Mouse (Mus musculus) spleen, postnatal 4 days (tissue): ENCODE results near the gene Oaz2.

Source experiments
- DNase-seq, 2 experiments: peaks; one replicate each; pipeline ENCODE4 v3.0.0; 2022; ENCODE audit warnings: low spot score in 2 of 2

The Oaz2 gene

DNA sequence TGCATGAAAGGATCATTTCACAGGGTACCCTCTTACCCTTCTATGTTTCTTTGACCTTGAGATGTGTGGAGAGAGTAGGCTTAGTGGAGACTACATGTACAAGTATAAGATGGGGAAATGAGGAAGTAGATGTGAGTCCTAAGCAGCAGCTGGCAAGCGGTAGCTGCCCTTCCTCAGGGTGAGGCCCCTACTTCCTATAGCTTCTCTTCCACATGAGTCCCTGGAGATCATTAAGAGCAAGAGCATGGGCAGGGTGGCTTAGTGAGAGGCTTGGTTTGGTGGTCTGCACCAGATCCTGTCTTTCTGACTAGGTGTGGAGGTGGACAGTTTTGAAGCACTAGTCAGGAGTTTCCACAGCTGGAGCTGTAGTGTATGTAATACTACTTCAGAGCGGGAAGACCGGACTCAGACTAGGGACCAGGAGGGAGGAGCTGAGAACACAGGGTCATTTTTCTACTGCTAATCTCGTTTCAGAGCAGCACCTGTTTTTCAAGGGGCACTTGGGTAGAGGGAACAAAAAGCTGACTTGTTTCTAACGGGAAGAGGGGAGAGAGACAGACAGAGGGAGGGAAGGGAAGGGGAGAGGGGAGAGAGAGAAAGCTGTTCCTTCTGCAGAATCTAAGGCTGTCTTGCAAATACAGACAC, 25.3 kb downstream of the Oaz2 start:
- no peak for DNase-seq

DNA sequence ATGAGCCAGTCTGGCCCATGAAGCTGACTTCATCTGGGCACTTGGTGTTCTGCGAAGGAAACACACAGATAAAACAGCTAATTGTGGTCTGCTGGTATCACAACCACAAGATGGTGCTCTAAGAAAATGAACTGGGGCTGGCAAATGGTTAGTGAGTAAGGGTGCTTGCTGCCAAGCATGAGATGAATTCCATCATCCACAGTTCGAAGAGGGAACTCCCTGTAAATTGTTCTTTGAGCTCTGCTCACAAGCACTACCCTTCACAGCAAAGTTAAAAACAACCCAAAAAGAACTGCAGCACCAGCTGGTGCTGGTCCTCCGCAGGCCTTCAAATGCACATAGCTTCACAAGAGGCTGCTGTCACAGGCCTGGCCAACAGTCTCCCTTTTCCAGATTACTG, 27.8 kb downstream of the Oaz2 start:
- no peak for DNase-seq

DNA sequence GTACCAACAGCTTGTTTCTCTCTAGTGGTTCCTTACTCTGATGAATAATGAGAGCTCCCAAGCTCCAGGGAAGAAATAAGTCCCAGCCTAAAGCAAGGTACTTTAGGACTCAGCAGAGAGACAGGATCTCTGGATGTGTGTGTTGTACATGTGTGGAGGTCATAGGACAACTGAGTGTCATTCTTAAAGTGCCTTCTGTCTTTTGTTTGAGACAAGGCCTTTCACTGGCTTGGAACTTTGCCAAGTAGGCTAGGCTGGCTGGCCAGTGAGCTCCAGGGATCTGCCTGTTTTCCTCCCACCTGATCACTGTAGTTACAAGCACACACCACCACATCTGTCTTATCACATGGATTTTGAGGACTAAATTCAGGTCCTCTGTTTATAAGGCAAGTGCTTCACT, 28.5 kb downstream of the Oaz2 start:
- DNase-seq, result no peak

DNA sequence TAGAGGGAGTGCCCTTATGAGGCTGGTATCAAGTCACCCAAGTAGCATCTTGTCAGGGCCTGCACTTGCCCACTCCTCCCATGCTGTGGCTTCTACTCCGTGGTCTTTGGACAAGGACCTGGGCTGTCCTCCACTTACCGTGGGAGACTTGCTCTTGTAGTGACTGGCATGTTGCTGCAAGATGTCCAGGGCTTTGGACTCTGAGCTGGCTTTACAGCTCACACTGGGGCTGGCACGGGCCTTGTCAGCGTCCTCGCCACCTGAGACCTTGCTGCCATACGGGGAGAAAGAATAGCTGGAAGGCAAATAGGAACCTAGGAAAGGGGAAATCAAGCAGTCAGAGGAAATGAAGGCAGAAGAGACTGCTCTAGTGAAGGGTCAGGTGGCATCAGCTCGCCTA, 29.6 kb downstream of the Oaz2 start:
- DNase-seq, result no peak

DNA sequence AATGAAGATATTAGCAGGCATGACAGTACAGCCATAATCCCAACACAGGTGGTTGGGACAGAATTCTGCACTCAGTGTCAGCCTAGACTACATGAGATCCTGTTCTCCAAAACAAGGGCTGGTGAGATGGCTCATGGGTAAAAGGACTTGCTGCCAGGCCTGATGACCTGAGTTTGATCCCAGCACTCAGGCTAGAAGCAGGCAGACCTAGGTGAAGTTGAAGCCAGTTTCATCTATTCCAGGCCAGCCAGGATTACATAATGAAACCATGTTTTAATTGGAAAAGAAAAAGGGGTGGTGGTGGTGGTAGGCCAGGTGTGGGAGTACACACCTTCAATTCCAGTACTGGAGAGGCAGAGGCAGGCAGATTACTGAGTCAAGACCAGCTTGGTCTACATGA, 30.2 kb downstream of the Oaz2 start:
- DNase-seq, result no peak

DNA sequence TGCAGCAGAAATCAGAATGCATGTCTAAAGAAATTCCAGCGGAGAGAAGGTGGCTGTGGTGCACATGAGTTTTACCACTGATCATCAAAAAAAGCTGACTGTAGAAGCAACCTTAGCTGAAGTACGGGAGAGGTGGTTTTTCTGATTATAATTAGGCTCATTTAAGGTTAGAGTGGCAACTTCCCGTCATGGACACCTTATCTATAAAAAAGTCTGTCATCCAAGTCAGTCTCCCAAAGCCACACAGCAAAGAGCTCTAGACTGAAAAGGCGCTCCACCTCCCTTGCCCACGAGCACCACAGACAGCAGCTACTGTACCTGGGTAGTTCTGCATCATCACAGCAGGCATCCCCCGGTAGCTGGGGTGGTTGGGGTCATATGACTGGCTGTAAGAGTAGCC, 32.7 kb downstream of the Oaz2 start:
- no peak for DNase-seq

DNA sequence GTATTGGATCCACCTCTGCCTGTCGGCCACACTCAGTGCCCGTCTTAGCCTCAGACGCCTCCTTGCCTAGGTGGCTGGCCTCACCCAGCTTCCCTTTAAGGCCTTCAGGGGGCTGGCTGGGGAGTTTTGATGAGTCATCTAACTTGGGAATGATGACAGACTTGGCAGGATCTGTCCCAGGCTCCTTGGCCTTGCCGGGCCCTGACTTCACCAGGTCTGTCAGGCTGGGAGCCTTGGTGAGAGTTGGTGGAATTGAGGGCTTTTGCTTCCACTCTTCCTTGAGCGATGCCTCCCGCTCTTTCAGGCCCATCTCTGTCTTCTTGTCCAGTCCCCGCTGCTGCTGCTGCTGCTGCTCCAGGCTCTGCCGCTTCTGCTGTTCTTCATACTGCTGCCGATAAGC, 34.5 kb downstream of the Oaz2 start:
- DNase-seq, result no peak

DNA sequence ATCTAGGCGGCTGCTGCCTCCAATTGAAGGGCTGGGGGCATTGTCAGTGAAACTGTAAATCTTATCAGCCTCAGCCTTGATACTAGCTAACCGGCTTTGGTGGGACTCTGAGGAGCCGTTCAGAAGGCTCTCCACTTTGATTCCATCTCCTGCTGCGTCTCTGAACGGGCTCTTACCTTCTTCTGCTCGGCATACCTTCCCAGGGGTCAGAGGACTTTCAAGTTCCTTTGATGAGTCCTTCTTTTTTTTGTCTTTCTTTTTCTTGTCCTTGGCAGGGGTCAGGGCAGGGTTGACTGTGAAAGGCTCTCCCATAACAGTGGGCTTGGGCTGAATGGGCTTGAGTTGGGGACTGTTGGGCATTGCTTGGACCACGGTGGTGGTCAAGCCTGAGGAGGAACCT, 35.4 kb downstream of the Oaz2 start:
- no peak for DNase-seq

DNA sequence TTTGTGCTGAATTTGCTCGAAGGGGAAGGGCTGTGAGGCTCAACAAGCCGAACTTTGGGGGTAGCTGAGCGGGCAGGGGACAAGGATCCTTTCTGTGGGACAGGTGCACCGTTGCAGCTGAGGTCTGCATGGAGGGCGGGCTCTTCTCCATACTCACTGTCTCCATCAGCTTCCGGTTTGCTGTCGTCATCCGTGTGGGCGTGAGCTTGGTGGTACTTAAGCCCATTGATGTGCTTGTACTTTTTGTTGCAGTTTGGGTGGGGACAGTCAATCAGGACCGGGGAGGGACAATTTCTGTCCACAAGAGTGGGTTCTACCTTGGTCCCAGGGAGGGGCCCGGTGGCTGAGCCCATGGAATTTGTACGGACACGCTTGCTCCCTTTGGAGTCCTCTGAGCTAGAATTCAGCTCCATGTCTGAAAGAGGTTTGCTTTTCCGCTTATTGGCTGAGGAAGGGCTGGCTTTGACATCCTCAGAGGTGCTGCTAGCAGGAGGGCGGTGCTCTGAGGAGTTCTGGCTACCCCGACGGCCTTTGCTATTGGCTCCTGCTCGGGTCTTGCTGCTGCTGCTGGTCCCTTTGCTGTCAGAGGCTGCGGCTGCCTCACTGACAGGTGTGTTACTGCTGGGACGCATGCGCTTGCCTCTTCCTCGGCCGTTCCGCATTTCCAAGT, 36.3 kb downstream of the Oaz2 start:
- no peak for DNase-seq

DNA sequence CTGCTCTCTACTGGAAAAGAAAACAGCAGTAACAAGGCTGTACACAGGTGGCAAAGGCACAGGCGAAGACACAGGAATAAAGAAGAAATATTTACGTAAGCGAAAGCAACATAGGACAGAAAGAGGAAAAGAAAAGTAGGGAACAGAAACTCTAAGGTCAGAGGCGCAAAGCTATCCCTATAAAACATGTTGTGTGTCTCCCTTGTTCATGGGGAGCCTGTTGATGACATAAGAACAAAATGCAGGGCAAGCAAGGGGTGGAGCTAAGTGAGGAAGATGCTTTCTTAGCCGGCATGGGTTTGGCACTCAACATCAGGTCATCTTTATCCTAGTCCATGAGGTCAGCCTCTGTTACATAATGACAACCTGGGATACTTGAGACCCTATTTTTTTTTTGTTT, 50.4 kb downstream of the Oaz2 start:
- DNase-seq, result no peak

DNA sequence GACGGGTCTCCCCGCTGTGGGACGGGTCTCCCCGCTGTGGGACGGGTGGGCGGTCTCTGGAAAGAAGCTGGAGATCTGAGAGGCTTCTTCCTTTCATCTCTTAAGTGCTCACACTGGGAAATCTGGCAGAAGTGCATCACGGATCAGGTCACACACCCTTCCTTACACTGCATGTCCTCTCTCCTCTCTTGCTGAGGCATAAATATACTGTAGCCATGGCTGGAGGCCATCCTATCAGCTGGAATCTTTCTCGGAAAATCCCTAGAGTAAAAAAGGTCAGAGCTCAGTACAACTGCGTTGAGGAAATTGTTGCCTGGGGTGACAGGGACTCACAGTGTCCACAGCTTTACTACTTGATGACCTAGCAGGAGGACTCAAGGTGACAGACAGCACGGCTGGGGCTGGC, 53.4 kb downstream of the Oaz2 start:
- DNase-seq, result no peak

DNA sequence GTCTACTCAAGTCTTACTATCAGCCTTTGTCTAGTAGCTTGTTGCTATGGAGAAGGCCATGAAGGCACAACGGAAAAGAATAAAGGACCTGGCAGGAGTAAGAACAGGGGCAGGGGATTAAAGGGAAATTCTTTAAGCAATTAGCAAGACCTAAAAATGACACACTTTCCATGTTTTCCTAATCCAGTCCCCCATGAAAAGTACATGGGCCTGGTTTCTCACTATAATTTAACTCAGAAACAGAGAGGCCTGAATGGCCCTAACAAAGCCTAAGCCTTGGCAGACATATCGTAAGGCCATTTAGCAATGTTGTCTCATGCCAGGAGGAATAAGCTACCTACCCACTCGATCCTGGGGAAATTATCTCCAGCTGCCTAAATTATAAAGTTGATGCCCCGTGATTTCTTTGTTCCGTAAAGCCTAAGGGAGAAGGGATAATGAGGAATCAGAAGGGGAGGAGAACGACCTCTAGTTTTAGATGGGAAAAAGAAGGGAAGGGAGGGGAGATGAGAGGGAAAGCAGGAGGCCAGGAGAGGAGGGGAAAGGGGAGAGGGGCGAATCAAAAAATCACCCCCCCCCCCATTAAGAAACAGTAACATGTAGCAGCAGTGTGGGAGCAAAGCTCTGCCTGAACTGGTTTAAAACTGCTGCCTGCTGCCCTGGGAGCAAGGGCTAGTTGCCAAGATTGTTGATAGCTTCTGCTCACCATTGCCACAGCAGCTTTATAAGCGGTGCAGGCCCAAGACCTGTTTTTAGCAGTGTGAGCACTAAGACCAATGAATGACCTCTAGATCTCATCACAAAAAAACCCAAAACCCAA, 56.9 kb downstream of the Oaz2 start:
- no peak for DNase-seq

DNA sequence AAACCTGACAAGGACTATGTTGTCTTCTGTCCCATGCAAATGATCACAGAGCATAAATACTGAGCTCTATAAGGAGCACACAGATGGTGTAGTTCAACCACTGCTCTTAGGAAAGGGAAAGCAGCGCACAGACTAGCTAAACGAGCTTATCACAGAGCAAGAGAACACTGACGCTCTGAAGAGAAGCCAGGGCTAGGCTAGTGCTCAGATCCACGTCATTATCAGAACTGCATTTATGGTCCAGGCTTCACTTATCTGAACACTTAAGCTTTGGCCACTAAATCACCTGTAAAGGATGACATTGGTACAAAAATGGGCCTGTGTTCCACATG, 57.5 kb downstream of the Oaz2 start:
- DNase-seq, result no peak

DNA sequence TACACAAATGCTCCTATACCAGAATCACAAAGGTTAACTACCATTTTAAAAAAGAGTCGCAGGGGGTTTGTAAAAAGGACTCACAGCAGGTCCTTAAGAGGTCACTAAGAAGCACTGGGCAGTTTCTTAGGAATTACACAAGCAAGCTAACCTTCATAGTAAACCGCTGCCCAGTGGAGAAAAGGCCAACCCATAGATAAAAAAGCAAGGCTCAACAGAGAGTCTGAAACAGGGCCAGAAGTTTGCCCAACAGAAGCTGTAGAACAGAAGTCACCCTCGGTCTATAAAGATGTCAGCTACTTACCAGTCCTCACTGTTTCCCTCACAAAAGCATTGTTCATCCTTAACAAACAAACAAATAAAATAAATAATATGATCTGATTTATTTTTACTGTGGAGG, 58.6 kb downstream of the Oaz2 start:
- DNase-seq, result no peak

DNA sequence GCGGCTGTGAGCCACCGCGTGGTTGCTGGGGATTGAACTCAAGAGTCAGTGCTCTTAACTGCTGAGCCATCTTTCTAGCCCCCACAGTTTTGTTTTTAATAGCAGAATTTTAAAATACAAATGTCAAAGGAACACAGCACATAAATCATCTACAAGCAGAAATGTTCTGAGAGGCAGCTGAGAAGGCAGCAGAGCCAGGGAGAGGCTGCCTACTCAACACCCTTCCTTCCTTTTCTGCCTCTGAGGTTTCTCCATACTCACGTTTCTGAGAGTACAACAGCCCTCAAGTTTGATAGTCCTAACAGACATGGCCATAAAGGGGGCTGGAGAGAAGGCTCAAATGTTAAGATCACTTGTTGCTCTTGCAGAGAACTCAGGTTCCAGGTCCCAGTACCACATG, 59.7 kb downstream of the Oaz2 start:
- no peak for DNase-seq

DNA sequence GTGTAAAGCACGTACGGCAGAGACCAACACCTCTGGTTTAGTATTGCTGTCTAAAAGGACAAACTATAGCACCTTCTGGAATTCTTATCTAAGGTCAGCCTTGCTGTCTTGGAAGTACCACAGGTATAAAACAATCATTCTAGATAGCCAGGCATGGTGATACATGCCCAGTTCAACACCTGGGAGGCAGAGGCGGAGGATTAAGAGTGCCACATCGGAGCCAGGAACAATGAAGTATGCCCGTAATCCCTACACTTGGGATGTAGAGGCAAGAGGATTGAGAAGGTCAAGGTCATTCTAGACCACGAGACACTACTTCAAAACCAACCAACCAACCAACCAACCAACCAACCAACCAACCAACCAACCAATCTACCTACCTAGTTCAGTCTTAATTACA, 60.8 kb downstream of the Oaz2 start:
- DNase-seq, result no peak

DNA sequence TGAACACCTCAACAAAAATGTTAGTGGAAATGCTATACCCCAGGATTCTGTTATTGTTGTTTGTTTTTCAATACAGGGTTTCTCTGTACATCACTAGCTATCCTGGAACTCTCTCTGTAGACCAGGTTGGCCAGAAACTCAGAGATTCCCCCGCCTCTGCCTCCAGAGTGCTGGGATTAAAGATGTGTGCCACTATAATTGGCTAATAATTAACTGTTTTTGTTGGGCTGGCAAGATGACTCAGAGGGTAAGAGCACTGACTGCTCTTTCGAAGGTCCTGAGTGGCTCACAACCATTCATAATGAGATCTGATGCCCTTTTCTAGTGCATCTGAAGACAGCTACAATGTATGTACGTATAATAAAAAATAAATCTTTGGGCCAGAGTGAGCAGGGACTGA, 67.1 kb downstream of the Oaz2 start:
- DNase-seq, result no peak
